Mouse (Mus musculus) myocyte (in vitro differentiated cells): ENCODE data around the gene Itpr1.

Experiments used
- CEBPB ChIP-seq: IDR thresholded peaks from 2 replicates; pipeline ENCODE4 v1.6.1; 2011; ENCODE audit warnings: mild to moderate bottlenecking, moderate library complexity; ENCODE audit not compliant: poor library complexity, insufficient read depth, severe bottlenecking
- POLR2A ChIP-seq: IDR thresholded peaks from one replicate; pipeline ENCODE4 v1.6.1; 2011; ENCODE audit warnings: low read depth, mild to moderate bottlenecking, control low read depth, moderate library complexity; ENCODE audit not compliant: insufficient read length
- SRF ChIP-seq: IDR thresholded peaks from one replicate; pipeline ENCODE4 v1.6.1; 2011; ENCODE audit warnings: low read depth; ENCODE audit not compliant: control insufficient read depth, insufficient read length

- TF ChIP-seq POLR2A (no peak), CEBPB (no peak), SRF (no peak)
These were observed 100.2 kb downstream of the Itpr1 start for GRCm38 (mm10) chr6:108313056-108313455.
